Mouse (Mus musculus): ENCODE results near the gene Nrcam. TPM values are rescaled to one million over a fixed set of nuclear protein-coding genes. Genes with fewer than 3 reads are reported as not detected.

Gene Nrcam
- polyA plus RNA-seq, 1 experiment from 2014 or later: 94.4 TPM

- Histone ChIP-seq H3K4me2 (ENCODE audit: low read depth) (peak overlapping the region; percentile 27), H3K36me3 (ENCODE audit: control insufficient read depth, insufficient read depth, low read length) (no peaks in the 10 kb centered on the region), H3K27me3 (ENCODE audit: control insufficient read depth, insufficient read depth, low read length) (no peaks in the 10 kb centered on the region), H3K9me3 (ENCODE audit: control insufficient read depth, low read length) (no peaks in the 10 kb centered on the region), H3K27ac (ENCODE audit: low read depth, low read length) (no peak overlapping the region), H3K4me3 (ENCODE audit: low read depth, low read length) (no peak overlapping the region), H3K4me1 (ENCODE audit: control insufficient read depth, insufficient read depth, low read length) (peaks cover 18% of the 10 kb centered on the region), H3K9ac (ENCODE audit: low read length) (no peak overlapping the region)
- WGBS: 29% methylated on average over 13 of the region's 13 CpGs
- ATAC-seq (ENCODE audit: insufficient read depth, low FRiP score, low TSS enrichment) (peak; percentile 92), DNase-seq (ENCODE audit: low spot score) (peak; percentile 61)
Observed at GRCm38 (mm10) chr12:44437046-44437827, 108.6 kb downstream of the Nrcam start.

- peak; percentile 63 for DNase-seq (ENCODE audit: low spot score)
- Histone ChIP-seq H3K27ac (ENCODE audit: low read depth, low read length) (peak overlapping the region; percentile 11; the same call in 1 of the 2 replicates), H3K36me3 (ENCODE audit: control insufficient read depth, insufficient read depth, low read length) (no peaks in the 10 kb centered on the region), H3K27me3 (ENCODE audit: control insufficient read depth, insufficient read depth, low read length) (no peaks in the 10 kb centered on the region), H3K9ac (ENCODE audit: low read length) (peak overlapping the region; percentile 1; the same call in 1 of the 2 replicates), H3K4me1 (ENCODE audit: control insufficient read depth, insufficient read depth, low read length) (peaks cover 18% of the 10 kb centered on the region), H3K9me3 (ENCODE audit: control insufficient read depth, low read length) (no peaks in the 10 kb centered on the region), H3K4me2 (ENCODE audit: low read depth) (peak overlapping the region; percentile 44), H3K4me3 (ENCODE audit: low read depth, low read length) (0 out of 2 replicates have a peak overlapping the region, but pooled peaks have one; percentile 6)
- peak; percentile 32; the same call in 1 of the 2 replicates for ATAC-seq (ENCODE audit: insufficient read depth, low FRiP score, low TSS enrichment)
- WGBS: 2% methylated on average over 8 of the region's 8 CpGs
Observed at GRCm38 (mm10) chr12:44438884-44439283, 110.2 kb downstream of the Nrcam start.

- H3K27ac ChIP-seq (ENCODE audit: low read depth, low read length): no peak overlapping the region
- no peak overlapping the region for H3K4me2 ChIP-seq (ENCODE audit: low read depth)
- H3K36me3 ChIP-seq (ENCODE audit: control insufficient read depth, insufficient read depth, low read length): no peaks in the 10 kb centered on the region
- H3K9ac ChIP-seq (ENCODE audit: low read length): no peak overlapping the region
- no peak overlapping the region for H3K4me3 ChIP-seq (ENCODE audit: low read depth, low read length)
- H3K27me3 ChIP-seq (ENCODE audit: control insufficient read depth, insufficient read depth, low read length): no peaks in the 10 kb centered on the region
- no peaks in the 10 kb centered on the region for H3K9me3 ChIP-seq (ENCODE audit: control insufficient read depth, low read length)
- DNase-seq (ENCODE audit: low spot score) (no peak), ATAC-seq (ENCODE audit: insufficient read depth, low FRiP score, low TSS enrichment) (no peak)
- H3K4me1 ChIP-seq (ENCODE audit: control insufficient read depth, insufficient read depth, low read length): peaks cover 18% of the 10 kb centered on the region
- 50% methylated on average over 4 of the region's 4 CpGs for WGBS
Observed at GRCm38 (mm10) chr12:44440230-44440629, 111.5 kb downstream of the Nrcam start.

GRCm38 (mm10) chr12:44450930-44451329, 122.2 kb downstream of the Nrcam start:
- H3K4me1 ChIP-seq (ENCODE audit: control insufficient read depth, insufficient read depth, low read length): no peaks in the 10 kb centered on the region
- no peak overlapping the region for H3K27ac ChIP-seq (ENCODE audit: low read depth, low read length)
- no peaks in the 10 kb centered on the region for H3K9me3 ChIP-seq (ENCODE audit: control insufficient read depth, low read length)
- no peaks in the 10 kb centered on the region for H3K27me3 ChIP-seq (ENCODE audit: control insufficient read depth, insufficient read depth, low read length)
- no peak for DNase-seq (ENCODE audit: low spot score)
- H3K4me3 ChIP-seq (ENCODE audit: low read depth, low read length): no peak overlapping the region
- H3K4me2 ChIP-seq (ENCODE audit: low read depth): no peak overlapping the region
- ATAC-seq (ENCODE audit: insufficient read depth, low FRiP score, low TSS enrichment): no peak
- no peak overlapping the region for H3K9ac ChIP-seq (ENCODE audit: low read length)
- H3K36me3 ChIP-seq (ENCODE audit: control insufficient read depth, insufficient read depth, low read length): no peaks in the 10 kb centered on the region
- WGBS: 73% methylated on average over 6 of the region's 6 CpGs

- Histone ChIP-seq H3K36me3 (ENCODE audit: control insufficient read depth, insufficient read depth, low read length) (no peaks in the 10 kb centered on the region), H3K4me1 (ENCODE audit: control insufficient read depth, insufficient read depth, low read length) (no peaks in the 10 kb centered on the region), H3K27me3 (ENCODE audit: control insufficient read depth, insufficient read depth, low read length) (no peaks in the 10 kb centered on the region), H3K27ac (ENCODE audit: low read depth, low read length) (no peak overlapping the region), H3K4me3 (ENCODE audit: low read depth, low read length) (no peak overlapping the region), H3K9ac (ENCODE audit: low read length) (no peak overlapping the region), H3K4me2 (ENCODE audit: low read depth) (no peak overlapping the region), H3K9me3 (ENCODE audit: control insufficient read depth, low read length) (no peaks in the 10 kb centered on the region)
- WGBS: 59% methylated on average over 1 of the region's 1 CpGs
- DNase-seq (ENCODE audit: low spot score): no peak
- ATAC-seq (ENCODE audit: insufficient read depth, low FRiP score, low TSS enrichment): no peak
Observed at GRCm38 (mm10) chr12:44451742-44452141, 123.1 kb downstream of the Nrcam start.

- WGBS: 86% methylated on average over 4 of the region's 4 CpGs
- Histone ChIP-seq H3K4me2 (ENCODE audit: low read depth) (no peak overlapping the region), H3K9me3 (ENCODE audit: control insufficient read depth, low read length) (no peaks in the 10 kb centered on the region), H3K27ac (ENCODE audit: low read depth, low read length) (no peak overlapping the region), H3K36me3 (ENCODE audit: control insufficient read depth, insufficient read depth, low read length) (no peaks in the 10 kb centered on the region), H3K4me1 (ENCODE audit: control insufficient read depth, insufficient read depth, low read length) (no peaks in the 10 kb centered on the region), H3K4me3 (ENCODE audit: low read depth, low read length) (no peak overlapping the region), H3K9ac (ENCODE audit: low read length) (no peak overlapping the region), H3K27me3 (ENCODE audit: control insufficient read depth, insufficient read depth, low read length) (no peaks in the 10 kb centered on the region)
- DNase-seq (ENCODE audit: low spot score) (no peak), ATAC-seq (ENCODE audit: insufficient read depth, low FRiP score, low TSS enrichment) (no peak)
Observed at GRCm38 (mm10) chr12:44453791-44454190, 125.1 kb downstream of the Nrcam start.

- H3K36me3 ChIP-seq (ENCODE audit: control insufficient read depth, insufficient read depth, low read length): no peaks in the 10 kb centered on the region
- no peak overlapping the region for H3K4me3 ChIP-seq (ENCODE audit: low read depth, low read length)
- WGBS: 87% methylated on average over 4 of the region's 4 CpGs
- H3K27ac ChIP-seq (ENCODE audit: low read depth, low read length): no peak overlapping the region
- H3K4me1 ChIP-seq (ENCODE audit: control insufficient read depth, insufficient read depth, low read length): 0 out of 2 replicates have a peak, but pooled peaks cover 3% of the 10 kb centered on the region
- no peaks in the 10 kb centered on the region for H3K27me3 ChIP-seq (ENCODE audit: control insufficient read depth, insufficient read depth, low read length)
- DNase-seq (ENCODE audit: low spot score): no peak
- no peak for ATAC-seq (ENCODE audit: insufficient read depth, low FRiP score, low TSS enrichment)
- H3K9ac ChIP-seq (ENCODE audit: low read length): no peak overlapping the region
- no peak overlapping the region for H3K4me2 ChIP-seq (ENCODE audit: low read depth)
- H3K9me3 ChIP-seq (ENCODE audit: control insufficient read depth, low read length): no peaks in the 10 kb centered on the region
Observed at GRCm38 (mm10) chr12:44457961-44458360, 129.3 kb downstream of the Nrcam start.

GRCm38 (mm10) chr12:44462436-44462835, 133.8 kb downstream of the Nrcam start:
- Histone ChIP-seq H3K4me1 (ENCODE audit: control insufficient read depth, insufficient read depth, low read length) (0 out of 2 replicates have a peak, but pooled peaks cover 3% of the 10 kb centered on the region), H3K4me2 (ENCODE audit: low read depth) (no peak overlapping the region), H3K4me3 (ENCODE audit: low read depth, low read length) (no peak overlapping the region), H3K27ac (ENCODE audit: low read depth, low read length) (peak overlapping the region; percentile 53; the same call in 1 of the 2 replicates), H3K36me3 (ENCODE audit: control insufficient read depth, insufficient read depth, low read length) (no peaks in the 10 kb centered on the region), H3K9me3 (ENCODE audit: control insufficient read depth, low read length) (no peaks in the 10 kb centered on the region), H3K9ac (ENCODE audit: low read length) (no peak overlapping the region), H3K27me3 (ENCODE audit: control insufficient read depth, insufficient read depth, low read length) (no peaks in the 10 kb centered on the region)
- 43% methylated on average over 4 of the region's 4 CpGs for WGBS
- DNase-seq (ENCODE audit: low spot score) (no peak), ATAC-seq (ENCODE audit: insufficient read depth, low FRiP score, low TSS enrichment) (peak; percentile 76)

- 0 out of 2 replicates have a peak, but pooled peaks cover 3% of the 10 kb centered on the region for H3K4me1 ChIP-seq (ENCODE audit: control insufficient read depth, insufficient read depth, low read length)
- no peaks in the 10 kb centered on the region for H3K9me3 ChIP-seq (ENCODE audit: control insufficient read depth, low read length)
- no peak overlapping the region for H3K4me3 ChIP-seq (ENCODE audit: low read depth, low read length)
- ATAC-seq (ENCODE audit: insufficient read depth, low FRiP score, low TSS enrichment) (peak; percentile 79), DNase-seq (ENCODE audit: low spot score) (peak; percentile 35)
- 33% methylated on average over 6 of the region's 6 CpGs for WGBS
- no peak overlapping the region for H3K9ac ChIP-seq (ENCODE audit: low read length)
- H3K27ac ChIP-seq (ENCODE audit: low read depth, low read length): peak overlapping the region; percentile 17; the same call in 1 of the 2 replicates
- H3K27me3 ChIP-seq (ENCODE audit: control insufficient read depth, insufficient read depth, low read length): no peaks in the 10 kb centered on the region
- no peak overlapping the region for H3K4me2 ChIP-seq (ENCODE audit: low read depth)
- no peaks in the 10 kb centered on the region for H3K36me3 ChIP-seq (ENCODE audit: control insufficient read depth, insufficient read depth, low read length)
Observed at GRCm38 (mm10) chr12:44462976-44463375, 134.3 kb downstream of the Nrcam start.

Measured in neural tube, embryonic 11.5 days (tissue).